Mouse (Mus musculus) left cerebral cortex, adult 18-20 months (tissue): Measurements from ENCODE around the gene Tshz2. TPM values are rescaled to one million over a fixed set of nuclear protein-coding genes. Genes with fewer than 3 reads are reported as not detected.
"Not testable (repeated sequence)": the region's sequence is repeated elsewhere in the genome, so short reads cannot be mapped to it uniquely, and the experiment has no call there.

Source experiments
- DNase-seq, 2 experiments: peaks; one replicate each; pipeline ENCODE4 v3.0.0; 2021 to 2022; ENCODE audit warnings: low spot score in 2 of 2, mixed read lengths in 1 of 2
- long read RNA-seq, 2 experiments: library from polyadenylated mRNA; stranded (forward); transcript quantifications; one replicate each; pipeline ENCODE4 v2.0.0; 2021
- total RNA-seq, 2 experiments: library from RNA; stranded (reverse); gene quantifications; 2 replicates each; pipeline ENCODE4 v1.2.3; 2021

Gene Tshz2
- 10 to 100 TPM; 37.5 to 41.2 TPM for total RNA-seq
- long read RNA-seq, experiment 1, partial matches to known transcripts = 0 of 13 reads
- long read RNA-seq, experiment 1, other reads (novel, unspliced or antisense) = 7 of 13 reads
- long read RNA-seq, experiment 2, partial matches to known transcripts = 0 of 4 reads
- long read RNA-seq, experiment 2, other reads (novel, unspliced or antisense) = 1 of 4 reads

DNA sequence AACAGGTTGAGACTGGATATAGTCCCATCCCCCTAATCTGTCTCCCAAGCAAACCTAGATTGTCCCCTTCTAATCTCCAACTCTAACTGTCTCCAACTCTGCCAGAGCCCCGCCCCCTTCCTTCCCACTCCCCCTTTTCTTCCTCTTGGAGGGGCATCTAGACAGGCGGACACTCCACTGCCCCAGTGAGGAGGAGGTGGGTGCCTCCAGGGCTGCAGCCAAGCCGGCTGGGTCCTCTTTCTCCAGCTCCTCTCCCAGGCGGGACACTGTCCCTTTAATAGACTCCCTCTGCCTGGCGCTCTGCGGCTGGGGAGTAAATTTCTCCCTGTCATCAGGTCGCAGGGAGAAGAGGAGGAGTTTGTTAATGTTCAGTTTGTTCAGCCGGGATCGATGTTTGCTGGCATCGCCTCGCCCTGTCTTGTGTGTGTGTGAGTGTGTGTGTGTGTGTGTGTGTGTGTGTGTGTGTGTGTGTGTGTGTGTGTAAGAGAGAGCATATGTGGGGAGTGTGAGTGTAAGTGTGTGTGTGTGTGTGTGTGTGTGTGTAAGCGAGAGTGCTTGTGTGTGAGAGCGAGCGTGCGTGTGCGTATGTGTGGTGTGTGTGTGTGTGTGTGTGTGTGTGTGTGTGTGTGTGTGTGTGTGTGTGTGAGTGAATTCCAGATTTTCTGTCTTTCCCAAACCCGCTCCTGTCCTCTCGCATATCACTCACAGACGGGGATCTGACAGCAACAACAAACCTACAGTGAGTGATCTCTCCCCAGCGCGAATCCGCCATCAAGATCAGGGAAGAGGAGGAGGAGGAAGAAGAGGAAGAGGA lies at the start of gene Tshz2:
Tshz2 (plus strand) TSS at position 676 of the 814 bp plus-strand sequence.
- DNase-seq = no peak

GRCm38 (mm10) chr2:169583476-169583875 lies 49.3 kb upstream of the Tshz2 start:
- DNase-seq = no peak

DNA sequence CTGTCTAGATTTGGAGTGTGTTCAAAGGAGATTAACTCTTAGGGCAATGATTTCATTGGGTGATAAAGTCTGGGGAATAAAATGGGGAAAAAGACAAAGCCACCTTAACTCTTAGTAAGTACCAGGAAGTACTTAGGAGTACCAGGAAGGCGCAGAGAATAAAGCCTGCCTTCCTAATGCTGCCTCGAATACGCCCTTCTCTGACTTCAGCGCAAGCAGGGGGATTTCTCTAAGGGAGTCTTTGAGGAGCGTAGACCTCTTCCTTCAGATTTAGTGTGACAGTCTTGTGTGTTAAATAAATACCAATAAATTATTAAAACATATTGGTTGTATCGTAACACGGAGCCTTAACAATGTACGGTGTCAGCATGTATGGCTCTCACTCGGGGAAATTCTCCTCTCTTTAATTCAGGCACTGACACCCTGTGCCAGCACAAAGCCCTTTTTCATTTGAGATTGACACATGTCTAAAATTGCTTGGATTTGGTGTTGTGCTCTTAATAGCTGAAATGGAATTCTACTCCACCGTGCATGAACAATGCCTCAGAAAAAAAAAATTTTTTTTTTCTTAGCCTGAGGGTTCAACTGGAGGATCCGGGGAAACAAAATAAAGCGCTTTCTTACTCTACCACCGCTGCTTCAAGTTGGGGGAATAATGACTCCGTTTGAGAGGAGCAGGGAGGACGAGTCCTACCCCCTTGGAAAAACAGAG lies 47.9 kb upstream of the Tshz2 start:
- no peak for DNase-seq

DNA sequence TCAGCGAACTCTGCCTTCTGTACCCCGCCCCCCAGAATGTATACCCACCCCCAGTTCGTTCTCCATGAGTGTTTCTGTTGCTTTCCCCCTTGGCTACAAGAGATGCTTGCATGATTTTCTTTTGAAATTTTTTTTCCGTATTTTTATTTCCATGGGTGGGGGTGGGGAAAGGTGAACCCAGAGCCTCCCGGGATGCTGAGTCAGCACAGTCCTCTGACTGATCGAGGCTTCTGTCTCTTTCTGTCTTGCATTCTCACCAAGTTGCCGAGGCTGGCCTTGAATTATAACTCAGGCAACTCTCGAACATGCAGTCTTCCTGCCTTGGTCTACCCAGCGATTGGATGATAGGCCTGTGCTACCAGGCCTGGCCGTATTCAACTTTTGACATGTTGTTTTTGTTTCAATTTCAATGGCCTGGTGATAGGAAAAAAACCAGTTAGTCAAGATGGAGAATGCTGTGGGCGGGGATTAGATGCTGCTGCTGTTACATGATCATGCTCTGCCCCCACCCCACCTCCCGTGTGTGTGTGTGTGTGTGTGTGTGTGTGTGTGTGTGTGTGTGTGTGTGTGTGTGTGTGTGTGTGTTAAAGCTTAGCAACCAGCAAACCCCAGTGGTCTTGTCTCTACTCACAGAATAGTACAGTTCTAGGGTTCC lies 47.1 kb upstream of the Tshz2 start:
- DNase-seq = no peak

- no peak for DNase-seq
These were observed 46.1 kb upstream of the Tshz2 start for GRCm38 (mm10) chr2:169586688-169587087.

DNA sequence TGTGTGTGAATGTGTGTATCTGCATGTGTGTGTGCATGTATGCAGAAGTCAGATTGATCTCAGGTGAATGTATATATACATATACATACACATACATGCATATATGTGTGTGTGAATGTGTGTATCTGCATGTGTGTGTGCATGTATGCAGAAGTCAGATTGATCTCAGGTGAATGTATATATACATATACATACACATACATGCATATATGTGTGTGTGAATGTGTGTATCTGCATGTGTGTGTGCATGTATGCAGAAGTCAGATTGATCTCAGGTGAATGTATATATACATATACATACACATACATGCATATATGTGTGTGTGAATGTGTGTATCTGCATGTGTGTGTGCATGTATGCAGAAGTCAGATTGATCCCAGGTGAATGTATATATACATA lies 45.2 kb upstream of the Tshz2 start, which contains the start of gene Gm11011:
Gm11011 (minus strand) TSS at position 101 of the 400 bp plus-strand sequence.
- DNase-seq = not testable (repeated sequence)

- no peak for DNase-seq
These were observed 43.1 kb upstream of the Tshz2 start for GRCm38 (mm10) chr2:169589697-169590096.

- DNase-seq = no peak
These were observed 42.4 kb upstream of the Tshz2 start for GRCm38 (mm10) chr2:169590412-169590811.

DNA sequence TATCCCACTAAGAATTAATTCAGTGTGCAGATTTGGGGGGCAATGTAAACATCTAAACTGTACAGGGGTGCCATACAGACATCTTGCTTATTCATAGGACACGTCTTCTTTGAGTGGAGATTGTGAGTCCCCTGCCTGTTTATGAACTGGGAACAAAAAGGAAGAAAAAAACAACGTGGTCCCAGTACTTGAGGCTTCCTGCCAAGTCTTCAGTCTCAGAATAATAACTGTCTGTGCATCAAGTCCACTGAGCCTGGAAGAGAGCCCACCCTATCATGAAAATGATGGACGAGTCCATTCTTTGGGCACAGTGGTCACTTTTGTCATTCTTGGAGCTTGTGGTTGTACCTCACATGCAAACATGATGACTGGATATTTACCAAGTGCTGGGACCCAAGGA lies 39.1 kb upstream of the Tshz2 start:
- DNase-seq = no peak

GRCm38 (mm10) chr2:169597357-169597756 lies 35.5 kb upstream of the Tshz2 start:
- no peak for DNase-seq

- no peak for DNase-seq
These were observed 34.8 kb upstream of the Tshz2 start for GRCm38 (mm10) chr2:169597971-169598370.

DNA sequence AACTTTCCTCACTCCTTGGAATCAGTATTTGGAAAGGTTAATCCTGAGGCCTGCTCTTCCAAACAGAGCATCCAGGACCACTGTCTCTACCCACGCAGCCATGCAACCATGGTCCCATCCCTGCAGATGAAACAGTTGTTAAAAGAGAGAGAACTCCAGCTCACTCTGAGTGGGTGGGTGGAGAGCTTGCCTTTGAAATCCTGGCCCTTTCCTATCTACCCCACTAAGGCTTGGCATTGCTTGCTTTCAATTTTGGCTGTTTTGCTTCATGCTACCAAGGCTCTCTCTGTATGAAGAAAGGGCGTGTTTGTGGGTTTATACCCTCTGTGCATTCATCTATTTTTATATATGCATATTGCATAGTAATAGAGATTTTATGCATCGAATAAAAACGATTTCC lies 33.2 kb upstream of the Tshz2 start:
- peak in 1 of 2 experiments; percentile 6 for DNase-seq

GRCm38 (mm10) chr2:169600163-169600562 lies 32.6 kb upstream of the Tshz2 start:
- DNase-seq = peak; percentile 48 to 63

DNA sequence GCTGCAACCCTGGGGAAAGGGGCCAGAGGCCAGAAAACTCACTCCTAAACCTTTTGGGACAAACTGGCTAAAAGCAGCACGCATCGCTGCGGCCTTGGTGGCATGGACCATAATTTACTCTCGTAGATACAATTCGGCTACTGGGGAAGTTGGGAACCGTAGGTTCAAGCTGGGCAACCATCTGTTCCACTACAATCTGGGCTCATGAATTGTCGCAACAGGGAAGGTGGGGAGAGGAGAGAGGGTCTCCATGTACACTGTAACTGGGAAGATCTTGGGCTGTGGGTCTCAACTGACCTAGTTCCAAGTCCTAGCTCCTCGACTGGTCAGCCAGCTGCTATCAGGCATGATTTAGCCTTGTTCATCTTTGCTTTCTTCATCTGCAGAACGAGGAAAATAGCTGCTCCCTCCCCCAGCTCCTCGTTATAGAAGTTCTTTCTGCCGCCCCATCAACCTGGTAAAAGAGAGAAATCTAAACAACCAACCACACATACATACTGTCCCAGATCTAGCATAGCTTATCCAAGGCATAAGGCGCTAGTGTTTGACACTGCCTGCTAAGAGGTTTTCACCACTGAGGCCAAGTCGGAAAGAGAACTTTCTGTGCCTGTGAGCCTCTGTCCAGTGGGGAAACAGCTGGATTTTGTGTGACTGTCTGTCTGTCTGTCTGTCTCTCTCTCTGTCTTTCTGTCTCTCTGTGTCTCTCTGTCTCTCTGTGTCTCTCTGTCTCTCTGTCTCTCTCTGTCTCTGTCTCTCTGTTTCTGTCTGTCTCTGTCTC lies 25.7 kb upstream of the Tshz2 start:
- peak in 1 of 2 experiments; percentile 20 for DNase-seq

- DNase-seq = no peak
These were observed 25.0 kb upstream of the Tshz2 start for GRCm38 (mm10) chr2:169607787-169608186.

- no peak for DNase-seq
These were observed 22.9 kb upstream of the Tshz2 start for GRCm38 (mm10) chr2:169609956-169610355.

GRCm38 (mm10) chr2:169610882-169611281 lies 21.9 kb upstream of the Tshz2 start:
- DNase-seq = no peak

DNA sequence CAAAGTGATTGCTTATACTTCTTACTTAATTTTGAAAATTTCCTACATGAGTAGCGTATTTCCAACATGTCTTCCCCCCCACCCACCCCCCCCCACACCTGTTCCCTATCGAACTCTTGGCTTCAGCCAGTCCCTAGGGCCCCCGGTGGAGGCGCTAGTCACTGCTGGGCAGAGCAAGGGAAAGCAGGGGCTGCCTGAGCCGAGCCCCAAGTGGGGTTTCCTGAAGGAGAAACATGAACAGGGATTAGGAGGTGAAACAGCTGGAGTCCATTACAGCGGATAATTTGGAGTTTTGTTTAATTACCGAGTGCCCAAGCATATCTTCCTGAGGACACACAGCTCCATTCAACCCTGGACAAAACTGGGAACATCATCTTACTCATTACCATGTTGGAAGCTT lies 21.3 kb upstream of the Tshz2 start:
- no peak for DNase-seq

DNA sequence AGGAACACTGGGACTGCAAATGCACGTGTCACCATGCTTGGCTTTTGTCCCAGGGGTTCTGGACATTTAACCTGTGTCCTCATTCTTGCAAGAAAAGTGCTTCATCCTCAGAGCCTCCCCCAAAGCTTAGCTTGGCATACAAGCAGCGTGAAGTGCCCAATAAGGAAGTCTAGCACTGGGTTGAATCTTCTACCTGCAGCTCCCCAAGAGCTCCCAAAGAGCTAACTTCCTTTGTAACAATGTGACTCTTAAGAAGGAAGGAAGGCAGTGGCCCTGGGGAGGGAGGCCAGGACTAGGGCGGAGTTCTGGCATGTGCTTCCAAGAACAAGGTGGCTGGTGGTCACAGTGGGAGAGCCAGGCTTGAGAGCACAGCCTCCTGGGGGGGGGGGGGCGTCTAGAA lies 18.1 kb upstream of the Tshz2 start:
- no peak for DNase-seq

DNA sequence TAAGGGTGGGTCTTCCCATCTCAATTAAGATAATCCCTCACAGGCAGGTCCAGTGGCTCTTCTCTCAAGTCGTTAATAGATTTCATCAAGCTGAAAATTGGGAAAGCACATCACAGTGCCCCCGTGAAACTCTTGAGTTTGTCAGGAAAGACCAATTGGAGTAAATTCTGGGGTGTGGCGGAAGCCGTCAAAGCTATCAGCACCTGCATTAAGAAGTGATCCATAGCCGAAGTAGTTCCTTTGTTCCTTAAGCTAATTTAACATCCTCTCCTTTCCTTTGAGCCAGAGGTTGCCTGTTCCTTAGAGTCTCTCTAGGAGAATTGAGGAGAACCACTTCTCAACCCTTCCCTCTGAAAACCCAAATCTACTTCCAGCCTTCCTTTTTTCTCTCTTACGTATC lies 16.8 kb upstream of the Tshz2 start:
- DNase-seq = no peak
